Mouse (Mus musculus) MEL (cell line): ENCODE results near the gene Myo18a. TPM values are rescaled to one million over a fixed set of nuclear protein-coding genes. Genes with fewer than 3 reads are reported as not detected.

Source experiments
- DNase-seq: peaks from one replicate; pipeline ENCODE4 v3.0.0; 2011; ENCODE audit warnings: low read depth, low spot score
- H3K27ac ChIP-seq: 2 replicates; pipeline ENCODE4 v1.5.1; 2012; ENCODE audit warnings: low read depth, mild to moderate bottlenecking, control low read depth, low read length, moderate library complexity; ENCODE audit not compliant: control insufficient read depth
- H3K27me3 ChIP-seq, 2 experiments: fragments of 150-350 bp in 1 of 2; sonication (generic) in 1 of 2; 2 replicates each; pipeline ENCODE4 v1.6.1; 2012; ENCODE audit warnings: low read length in 2 of 2, mild to moderate bottlenecking in 2 of 2, improper control_type of control experiment in 1 of 2, moderate library complexity in 1 of 2; ENCODE audit not compliant: insufficient read depth in 2 of 2, control insufficient read depth in 1 of 2
- H3K36me3 ChIP-seq, 2 experiments: 2 replicates each; pipeline ENCODE4 v1.6.1; 2012 to 2014; ENCODE audit warnings: low read length in 2 of 2, improper control_type of control experiment in 1 of 2, inconsistent platforms in 1 of 2, mild to moderate bottlenecking in 1 of 2; ENCODE audit not compliant: insufficient read depth in 2 of 2, control insufficient read depth in 1 of 2
- H3K4me1 ChIP-seq, 2 experiments: fragments of 150-350 bp in 1 of 2; sonication (generic) in 1 of 2; 2 replicates each; pipeline ENCODE4 v1.6.1; 2012; ENCODE audit warnings: low read length in 2 of 2, improper control_type of control experiment in 1 of 2, mild to moderate bottlenecking in 1 of 2; ENCODE audit not compliant: insufficient read depth in 2 of 2, control insufficient read depth in 1 of 2
- H3K4me3 ChIP-seq, 2 experiments: fragments of 150-350 bp in 1 of 2; sonication (generic) in 1 of 2; 2 replicates each; pipeline ENCODE4 v1.5.1; 2012; ENCODE audit warnings: low read depth in 2 of 2, low read length in 2 of 2, mild to moderate bottlenecking in 2 of 2, moderate library complexity in 2 of 2, control low read depth in 1 of 2, improper control_type of control experiment in 1 of 2; ENCODE audit not compliant: control insufficient read depth in 1 of 2, insufficient read depth in 1 of 2
- H3K79me2 ChIP-seq: 2 replicates; pipeline ENCODE4 v1.6.1; 2012; ENCODE audit warnings: mild to moderate bottlenecking, low read length, moderate library complexity; ENCODE audit not compliant: control insufficient read depth, poor library complexity, insufficient read depth
- H3K9ac ChIP-seq: 2 replicates; pipeline ENCODE4 v1.6.1; 2012; ENCODE audit warnings: low read depth, mild to moderate bottlenecking, control low read depth, low read length, moderate library complexity; ENCODE audit not compliant: control insufficient read depth, poor library complexity, severe bottlenecking
- H3K9me3 ChIP-seq: fragments of 150-350 bp; sonication (generic); replicated peaks from 2 replicates; pipeline ENCODE4 v1.6.1; 2012; ENCODE audit warnings: mild to moderate bottlenecking, low read length, improper control_type of control experiment, moderate library complexity; ENCODE audit not compliant: insufficient read depth
- BHLHE40 ChIP-seq: IDR thresholded peaks from 2 replicates; pipeline ENCODE4 v1.6.1; 2012; ENCODE audit warnings: low read depth, mild to moderate bottlenecking, inconsistent platforms, low read length, improper control_type of control experiment, borderline replicate concordance
- CHD1 ChIP-seq: IDR thresholded peaks from 2 replicates; pipeline ENCODE4 v1.6.1; 2012; ENCODE audit warnings: low read depth, mild to moderate bottlenecking, inconsistent platforms, low read length, improper control_type of control experiment
- CHD2 ChIP-seq: IDR thresholded peaks from 2 replicates; pipeline ENCODE4 v1.6.1; 2011; ENCODE audit warnings: low read length, improper control_type of control experiment
- CTCF ChIP-seq, 3 experiments: IDR thresholded peaks in 2 of 3; conservative IDR thresholded peaks in 1 of 3; 2 replicates each; pipeline ENCODE4 v1.5.1; 2011 to 2012; ENCODE audit warnings: low read length in 3 of 3, low read depth in 2 of 3, mild to moderate bottlenecking in 2 of 3, improper control_type of control experiment in 1 of 3, inconsistent platforms in 1 of 3, mixed read lengths in 1 of 3, moderate library complexity in 1 of 3; ENCODE audit not compliant: control insufficient read depth in 1 of 3, insufficient read depth in 1 of 3, poor library complexity in 1 of 3, severe bottlenecking in 1 of 3
- ELF1 ChIP-seq: IDR thresholded peaks from 2 replicates; pipeline ENCODE4 v1.6.1; 2014; ENCODE audit warnings: low read depth, mild to moderate bottlenecking, inconsistent platforms, low read length, improper control_type of control experiment, moderate library complexity
- EP300 ChIP-seq, 2 experiments: IDR thresholded peaks; 2 replicates each; pipeline ENCODE4 v1.6.1; 2011; ENCODE audit warnings: improper control_type of control experiment in 2 of 2, low read length in 2 of 2, low read depth in 1 of 2, mild to moderate bottlenecking in 1 of 2
- ETS1 ChIP-seq: IDR thresholded peaks from 2 replicates; pipeline ENCODE4 v1.6.1; 2012; ENCODE audit warnings: low read depth, mild to moderate bottlenecking, inconsistent platforms, low read length, improper control_type of control experiment, moderate library complexity
- GABPA ChIP-seq: IDR thresholded peaks from 2 replicates; pipeline ENCODE4 v1.6.1; 2012; ENCODE audit warnings: low read depth, mild to moderate bottlenecking, inconsistent platforms, low read length, improper control_type of control experiment, moderate library complexity
- JUND ChIP-seq: IDR thresholded peaks from 2 replicates; pipeline ENCODE4 v1.6.1; 2011; ENCODE audit warnings: low read depth, mild to moderate bottlenecking, improper control_type of control experiment, low read length
- MAFK ChIP-seq: IDR thresholded peaks from 2 replicates; pipeline ENCODE4 v1.6.1; 2011; ENCODE audit warnings: low read depth, mild to moderate bottlenecking, low read length, improper control_type of control experiment, borderline replicate concordance
- MAX ChIP-seq: IDR thresholded peaks from 2 replicates; pipeline ENCODE4 v1.6.1; 2011; ENCODE audit warnings: low read length, improper control_type of control experiment
- MEF2A ChIP-seq: IDR thresholded peaks from 2 replicates; pipeline ENCODE4 v1.6.1; 2014; ENCODE audit warnings: low read depth, mild to moderate bottlenecking, inconsistent platforms, low read length, improper control_type of control experiment; ENCODE audit not compliant: poor library complexity, insufficient replicate concordance, severe bottlenecking; ENCODE audit errors: extremely low read depth
- MYB ChIP-seq: IDR thresholded peaks from 2 replicates; pipeline ENCODE4 v1.6.1; 2011; ENCODE audit warnings: mild to moderate bottlenecking, low read depth, low read length, improper control_type of control experiment
- MYC ChIP-seq: IDR thresholded peaks from 2 replicates; pipeline ENCODE4 v1.6.1; 2011; ENCODE audit warnings: low read depth, mild to moderate bottlenecking, low read length, improper control_type of control experiment, moderate library complexity
- POLR2A ChIP-seq, 2 experiments: IDR thresholded peaks; 2 replicates each; pipeline ENCODE4 v1.6.1; 2011 to 2012; ENCODE audit warnings: low read length in 2 of 2, mild to moderate bottlenecking in 2 of 2, control low read depth in 1 of 2, improper control_type of control experiment in 1 of 2, low read depth in 1 of 2, moderate library complexity in 1 of 2; ENCODE audit not compliant: control insufficient read depth in 1 of 2, insufficient read depth in 1 of 2, poor library complexity in 1 of 2
- POLR2AphosphoS2 ChIP-seq: IDR thresholded peaks from 2 replicates; pipeline ENCODE4 v1.6.1; 2011; ENCODE audit warnings: low read length, improper control_type of control experiment
- POLR2AphosphoS5 ChIP-seq: IDR thresholded peaks from 2 replicates; pipeline ENCODE4 v1.6.1; 2012; ENCODE audit warnings: low read depth, borderline replicate concordance, mild to moderate bottlenecking, inconsistent platforms, low read length, moderate library complexity, mixed read lengths
- RAD21 ChIP-seq: IDR thresholded peaks from 2 replicates; pipeline ENCODE4 v1.6.1; 2011; ENCODE audit warnings: mild to moderate bottlenecking, low read depth, low read length, improper control_type of control experiment
- SMC3 ChIP-seq: IDR thresholded peaks from 2 replicates; pipeline ENCODE4 v1.6.1; 2011; ENCODE audit warnings: low read depth, low read length, improper control_type of control experiment
- TAL1 ChIP-seq: IDR thresholded peaks from 2 replicates; pipeline ENCODE4 v1.6.1; 2012; ENCODE audit warnings: mild to moderate bottlenecking, inconsistent platforms, low read length, moderate library complexity, mixed read lengths
- TBP ChIP-seq: IDR thresholded peaks from 2 replicates; pipeline ENCODE4 v1.8.0; 2011; ENCODE audit warnings: low read depth, low read length, improper control_type of control experiment
- TCF12 ChIP-seq: IDR thresholded peaks from 2 replicates; pipeline ENCODE4 v1.6.1; 2014; ENCODE audit warnings: low read depth, mild to moderate bottlenecking, inconsistent platforms, low read length, improper control_type of control experiment, moderate library complexity
- USF1 ChIP-seq: IDR thresholded peaks from 2 replicates; pipeline ENCODE4 v1.6.1; 2014; ENCODE audit warnings: low read depth, mild to moderate bottlenecking, inconsistent platforms, low read length, improper control_type of control experiment, moderate library complexity
- USF2 ChIP-seq, 2 experiments: IDR thresholded peaks; 2 replicates each; pipeline ENCODE4 v1.6.1; 2011 to 2012; ENCODE audit warnings: improper control_type of control experiment in 2 of 2, low read length in 2 of 2, borderline replicate concordance in 1 of 2, inconsistent platforms in 1 of 2, low read depth in 1 of 2, mild to moderate bottlenecking in 1 of 2; ENCODE audit not compliant: insufficient read depth in 1 of 2
- ZC3H11A ChIP-seq: IDR thresholded peaks from 2 replicates; pipeline ENCODE4 v1.6.1; 2012; ENCODE audit warnings: low read depth, mild to moderate bottlenecking, inconsistent platforms, low read length, improper control_type of control experiment
- ZKSCAN1 ChIP-seq: IDR thresholded peaks from 2 replicates; pipeline ENCODE4 v1.6.1; 2012; ENCODE audit warnings: low read depth, mild to moderate bottlenecking, inconsistent platforms, low read length, improper control_type of control experiment, moderate library complexity
- ZNF384 ChIP-seq: IDR thresholded peaks from 2 replicates; pipeline ENCODE4 v1.6.1; 2012; ENCODE audit warnings: low read depth, mild to moderate bottlenecking, inconsistent platforms, low read length, improper control_type of control experiment
- polyA plus RNA-seq, 2 experiments: library from polyadenylated mRNA; stranded (reverse) in 1 of 2; unstranded in 1 of 2; fragments of >175 nt in 1 of 2; fragments of >200 nt in 1 of 2; gene quantifications; 2 replicates each; pipeline versions ENCODE4 v1.2.1 to v1.2.4; 2012; ENCODE audit warnings: low replicate concordance in 2 of 2, low read depth in 1 of 2; ENCODE audit not compliant: insufficient read length in 2 of 2, insufficient read depth in 1 of 2, missing spikeins in 1 of 2
- total RNA-seq: library from RNA; depleted of rRNA; stranded (reverse); fragments of 300-350 nt; gene quantifications from 2 replicates; pipeline ENCODE4 v1.2.3, GENCODE M21; 2012

Gene Myo18a
- total and polyA plus RNA-seq, 3 experiments, result 13.1 to 18.0 TPM; not detected in 1

GRCm38 (mm10) chr11:77791241-77791727, 28.2 kb downstream of the Myo18a start:
- Histone ChIP-seq H3K79me2 (no peaks in the 10 kb centered on the region), H3K4me3 (peak overlapping the region in 1 of 2 experiments; percentile 15; a peak in 1 of 4 replicates), H3K27me3 (no peaks in the 10 kb centered on the region), H3K27ac (peak overlapping the region; percentile 62), H3K9ac (peak overlapping the region; percentile 49), H3K4me1 (peaks cover 16 to 33% of the 10 kb centered on the region in 2 experiments), H3K9me3 (no peaks in the 10 kb centered on the region), H3K36me3 (peaks cover 0 to 29% of the 10 kb centered on the region in 2 experiments; a peak in 2 of 4 replicates)
- TF ChIP-seq USF1 (peak; percentile 89), MAX (peak; percentile 63; the same call in 1 of the 2 replicates), GABPA (no peak), CTCF (IDR thresholded peaks at IDR 0.05 in 2 of 3, conservative IDR thresholded peaks at IDR 0.05 in 1 of 3; ENCODE audit: control insufficient read depth in 1 of 3, insufficient read depth in 1 of 3, low read depth in 2 of 3, low read length in 3 of 3, poor library complexity in 1 of 3, severe bottlenecking in 1 of 3) (no peak), JUND (no peak), TAL1 (no peak), CHD1 (no peak), POLR2AphosphoS2 (no peak), ZKSCAN1 (no peak), USF2 (IDR thresholded peaks at IDR 0.05; ENCODE audit: borderline replicate concordance in 1 of 2, insufficient read depth in 1 of 2, low read depth in 1 of 2, low read length in 2 of 2) (peak in 1 of 2 experiments; percentile 67; a peak in 2 of 4 replicates)
- peak; percentile 48 for DNase-seq

- Histone ChIP-seq H3K4me3 (peak overlapping the region; percentile 15 to 32), H3K27ac (peak overlapping the region; percentile 62)
- peak; percentile 86 for DNase-seq
- TF ChIP-seq BHLHE40 (peak; percentile 66), MYC (0 out of 2 replicates have a peak, but pooled peaks have one; percentile 61), ZC3H11A (no peak; the same call in 1 of the 2 replicates), ELF1 (peak; percentile 64; the same call in 1 of the 2 replicates), EP300 (IDR thresholded peaks at IDR 0.05; ENCODE audit: low read depth in 1 of 2, low read length in 2 of 2) (peak; percentile 73 to 89), GABPA (no peak), USF2 (IDR thresholded peaks at IDR 0.05; ENCODE audit: borderline replicate concordance in 1 of 2, insufficient read depth in 1 of 2, low read depth in 1 of 2, low read length in 2 of 2) (no peak), TAL1 (peak; percentile 72), POLR2A (IDR thresholded peaks at IDR 0.05; ENCODE audit: control insufficient read depth in 1 of 2, insufficient read depth in 1 of 2, low read depth in 1 of 2, low read length in 2 of 2, poor library complexity in 1 of 2) (peak in 1 of 2 experiments; percentile 64; a peak in 2 of 4 replicates), ETS1 (peak; percentile 86), CTCF (IDR thresholded peaks at IDR 0.05 in 2 of 3, conservative IDR thresholded peaks at IDR 0.05 in 1 of 3; ENCODE audit: control insufficient read depth in 1 of 3, insufficient read depth in 1 of 3, low read depth in 2 of 3, low read length in 3 of 3, poor library complexity in 1 of 3, severe bottlenecking in 1 of 3) (no peak), MAFK (no peak), ZKSCAN1 (no peak), CHD2 (peak; percentile 84), MEF2A (no peak), RAD21 (no peak), MYB (no peak), TBP (peak; percentile 69; the same call in 1 of the 2 replicates), ZNF384 (no peak), POLR2AphosphoS5 (no peak), TCF12 (peak; percentile 94), SMC3 (no peak; the same call in 1 of the 2 replicates)
These were observed 28.9 kb downstream of the Myo18a start for GRCm38 (mm10) chr11:77791752-77792565.

More at GRCm38 (mm10) chr11:77791752-77792565, 28.9 kb downstream of the Myo18a start:
- Histone ChIP-seq H3K9ac (peak overlapping the region; percentile 54), H3K79me2 (no peaks in the 10 kb centered on the region), H3K4me1 (peaks cover 12 to 28% of the 10 kb centered on the region in 2 experiments), H3K27me3 (no peaks in the 10 kb centered on the region), H3K9me3 (no peaks in the 10 kb centered on the region), H3K36me3 (peaks cover 0 to 24% of the 10 kb centered on the region in 2 experiments; a peak in 2 of 4 replicates)
